Mouse (Mus musculus) kidney, adult 8-10 months (tissue): ENCODE results near the gene Pigc.

Experiments used
- DNase-seq, 2 experiments: peaks; one replicate each; pipeline ENCODE4 v3.0.0; 2022

Pigc gene

GRCm38 (mm10) chr1:161968589-161969407 lies at the start of gene Pigc:
Gene Pigc (plus strand): TSS chr1:161969186.
- DNase-seq: peak; percentile 95

DNA sequence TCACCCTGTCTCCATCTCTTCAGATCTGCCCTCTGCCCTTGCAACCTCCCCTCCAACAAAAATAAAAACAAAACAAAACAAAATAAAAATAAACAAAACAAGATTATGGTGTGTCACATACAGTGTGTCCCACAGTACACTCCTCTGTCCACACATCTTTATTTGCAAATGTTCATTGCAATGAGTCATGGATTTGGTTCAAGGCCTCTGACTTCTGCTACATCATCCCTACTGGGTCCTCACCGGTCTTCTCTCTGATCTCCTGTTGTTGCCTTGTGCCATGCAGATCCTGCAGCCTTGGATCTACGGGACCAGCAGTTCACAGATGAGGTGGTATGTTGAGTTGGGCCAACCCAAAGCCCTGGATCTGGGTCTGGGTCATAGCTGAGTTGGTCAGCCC lies 49.4 kb upstream of the Pigc start:
- DNase-seq: no peak

DNA sequence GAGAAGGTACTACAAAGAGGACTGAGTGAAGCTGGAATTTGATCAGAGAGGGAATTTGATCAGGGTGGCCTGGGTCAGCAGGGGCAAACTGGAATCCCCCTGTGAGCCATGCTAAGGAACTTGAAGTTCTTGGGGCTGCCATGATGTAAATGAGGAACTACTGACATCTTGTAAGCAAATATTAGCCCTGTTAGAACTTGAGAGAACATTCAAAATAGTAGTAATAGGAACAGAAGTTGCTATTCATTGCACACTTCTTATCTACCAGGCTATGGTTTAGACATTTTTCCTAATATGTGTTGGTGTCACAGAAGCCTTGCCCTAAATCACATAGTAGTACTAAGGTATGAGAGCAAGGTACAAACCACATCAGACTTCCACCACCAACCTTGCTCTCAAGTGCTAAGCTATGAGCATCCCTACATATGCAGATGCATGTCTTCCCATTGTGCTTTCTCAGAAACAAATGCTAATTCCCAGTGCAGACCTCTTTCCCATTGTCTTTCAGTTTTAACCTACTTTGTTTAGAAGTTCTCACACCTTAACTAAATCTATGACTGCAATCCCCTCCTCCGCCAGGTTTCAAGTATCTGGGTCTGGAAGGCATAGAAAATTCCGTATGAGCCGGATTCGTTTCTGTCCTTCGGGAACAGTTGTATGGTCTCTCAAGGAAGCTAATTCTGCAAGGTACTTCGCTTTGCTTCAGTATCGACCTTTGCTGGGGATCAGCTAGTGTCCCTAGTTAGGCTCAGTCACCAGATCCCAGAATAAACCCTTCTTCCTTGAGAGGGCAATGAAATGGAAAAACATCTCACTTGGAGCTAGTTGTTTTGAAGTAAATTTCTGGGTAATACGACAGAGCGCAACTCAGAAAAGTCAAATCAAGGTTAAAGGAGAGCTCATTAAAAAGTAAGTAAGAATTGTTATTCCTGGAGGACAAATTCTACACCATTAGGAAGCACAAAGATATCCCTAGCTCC lies 48.2 kb upstream of the Pigc start:
- no peak for DNase-seq

- DNase-seq: no peak
These were observed 47.1 kb upstream of the Pigc start for GRCm38 (mm10) chr1:161921928-161922327.

- no peak for DNase-seq
These were observed 44.7 kb upstream of the Pigc start for GRCm38 (mm10) chr1:161924321-161924720.

DNA sequence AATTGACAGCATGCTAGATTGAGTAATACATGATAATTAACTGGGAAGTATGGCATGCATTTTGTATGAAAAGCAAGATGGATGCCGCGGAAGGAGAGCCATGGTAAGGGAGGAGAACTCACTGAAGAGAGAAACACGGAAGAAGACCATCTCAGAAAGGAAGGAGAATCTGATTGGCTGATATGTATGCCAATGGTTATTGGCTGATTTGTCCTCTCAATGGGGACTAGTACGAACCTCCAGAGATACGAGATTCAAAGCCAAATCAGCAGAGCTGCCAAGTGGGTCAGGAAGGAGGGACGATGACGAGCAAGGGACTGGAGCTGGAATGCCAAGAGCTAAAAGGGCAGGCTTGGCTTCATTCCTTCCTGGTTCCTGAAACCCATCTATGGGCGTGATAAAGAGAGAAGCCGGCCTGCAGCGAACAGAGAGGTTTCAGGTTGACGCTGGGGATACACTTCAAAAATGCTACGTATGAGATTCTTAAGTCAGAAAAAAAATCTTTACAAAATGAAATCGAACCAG lies 43.6 kb upstream of the Pigc start:
- no peak for DNase-seq

DNA sequence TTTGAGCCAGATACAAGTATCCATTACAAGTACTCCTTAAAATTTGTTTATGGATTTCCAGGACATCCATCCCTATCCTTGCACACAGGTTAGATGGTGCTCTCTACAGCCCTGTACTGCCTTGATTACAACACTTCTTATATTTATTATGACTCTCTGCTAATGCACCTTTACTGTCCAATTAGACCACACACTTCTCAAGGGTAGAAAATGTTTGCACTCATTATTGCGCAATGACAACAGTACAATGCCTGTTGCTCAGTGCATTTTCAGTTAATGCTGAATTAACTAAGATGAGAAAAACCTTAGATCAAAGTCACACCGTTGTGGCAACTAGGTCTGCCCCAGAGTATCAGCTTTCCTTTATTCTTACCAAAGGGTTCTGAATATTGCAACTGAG lies 41.0 kb upstream of the Pigc start:
- DNase-seq: no peak

- no peak for DNase-seq
These were observed 37.7 kb upstream of the Pigc start for GRCm38 (mm10) chr1:161931313-161931712.

DNA sequence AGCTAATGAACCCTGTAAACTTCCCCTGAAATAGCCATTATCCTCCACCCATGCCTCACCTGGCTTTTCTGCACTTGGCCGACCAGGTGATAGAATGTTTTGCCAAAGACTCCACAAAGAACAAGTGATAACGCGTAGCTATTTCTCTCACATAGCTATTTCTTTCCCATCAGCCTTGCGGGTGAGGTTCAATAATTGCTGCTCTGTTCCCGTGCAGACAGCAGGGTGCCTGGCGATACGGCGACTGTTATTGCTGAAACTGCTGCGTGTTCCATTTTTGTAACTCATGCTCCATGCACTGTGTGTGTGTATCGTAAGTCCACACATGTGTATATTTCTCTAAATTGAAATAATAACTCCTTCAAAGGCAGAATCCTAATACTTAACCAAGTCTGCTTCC lies 37.2 kb upstream of the Pigc start:
- no peak for DNase-seq

GRCm38 (mm10) chr1:161932286-161932685 lies 36.7 kb upstream of the Pigc start:
- DNase-seq: no peak

DNA sequence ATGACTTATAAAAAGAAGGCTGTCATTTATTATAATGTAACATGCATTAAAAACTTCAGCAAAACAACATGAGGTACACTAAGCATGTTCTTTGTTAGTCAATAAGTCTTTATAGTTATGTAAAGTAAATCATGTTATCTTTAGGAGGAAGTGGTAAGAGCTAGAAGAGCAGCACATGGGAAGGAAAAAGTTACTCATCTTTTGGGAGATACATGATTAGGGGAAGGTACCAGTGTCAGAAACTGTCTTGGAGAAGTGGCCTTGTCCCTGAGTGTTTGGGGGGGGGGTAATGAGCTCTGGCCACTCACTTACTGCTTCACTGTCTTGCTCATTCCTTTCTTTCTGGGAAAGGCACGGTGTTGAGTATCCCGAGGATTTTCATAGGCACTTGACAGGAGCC lies 26.9 kb upstream of the Pigc start:
- no peak for DNase-seq

DNA sequence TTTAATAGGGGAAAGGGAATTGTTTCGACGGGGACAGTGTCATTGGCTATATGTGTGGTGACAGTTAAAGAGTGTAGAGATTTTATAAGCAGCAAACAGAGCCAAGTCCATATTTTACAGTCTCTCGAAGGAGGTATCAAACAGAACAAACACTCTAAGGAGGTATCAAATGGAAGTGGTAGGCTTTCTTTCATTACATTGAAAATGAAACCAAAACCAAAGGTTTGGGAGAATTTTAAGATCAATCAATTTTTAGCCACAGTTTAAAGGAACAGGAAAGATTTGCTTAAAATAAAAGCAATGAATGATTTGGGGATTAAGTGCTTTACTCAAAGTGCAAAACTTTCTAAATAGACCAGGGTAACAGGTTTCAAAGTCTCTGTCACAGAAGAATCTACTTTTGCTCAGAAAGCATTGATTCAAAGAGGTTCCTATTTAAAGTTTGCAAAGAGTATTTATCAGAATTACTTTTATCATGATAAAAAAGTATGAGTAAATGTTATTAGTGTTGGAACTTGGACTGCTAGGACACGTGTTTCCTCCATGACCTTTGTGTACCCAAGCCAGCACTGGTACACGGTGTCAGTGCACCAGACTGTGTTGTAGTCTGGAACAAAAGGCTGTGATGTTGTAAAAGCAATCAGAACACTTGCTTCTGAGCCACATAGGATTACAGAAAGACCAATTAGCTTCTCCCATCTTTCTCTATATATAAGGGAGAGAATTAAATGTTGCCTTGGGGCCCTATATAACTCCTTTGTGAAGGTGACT lies 17.8 kb upstream of the Pigc start:
- no peak for DNase-seq

- DNase-seq: no peak
These were observed 16.4 kb upstream of the Pigc start for GRCm38 (mm10) chr1:161952599-161952998.

DNA sequence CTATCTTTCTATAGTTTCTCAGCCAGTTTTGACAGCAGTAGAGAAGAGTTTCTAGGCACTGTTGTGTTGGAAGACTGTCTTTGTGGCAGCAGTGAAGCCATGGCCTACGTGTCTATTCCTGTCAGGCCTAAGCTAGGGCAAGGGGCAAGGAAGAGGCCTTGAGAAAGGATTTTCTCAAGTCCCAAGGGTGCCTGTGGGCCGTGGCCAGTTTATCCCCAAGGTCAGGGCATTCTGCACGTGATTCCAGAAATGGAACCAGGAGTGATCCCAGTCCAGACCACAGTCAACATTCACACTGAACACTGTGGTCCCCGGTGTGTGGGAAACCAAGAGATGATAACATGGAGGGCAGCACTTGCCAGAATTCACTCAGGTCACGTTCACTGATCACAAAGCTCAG lies 13.1 kb upstream of the Pigc start:
- DNase-seq: no peak

DNA sequence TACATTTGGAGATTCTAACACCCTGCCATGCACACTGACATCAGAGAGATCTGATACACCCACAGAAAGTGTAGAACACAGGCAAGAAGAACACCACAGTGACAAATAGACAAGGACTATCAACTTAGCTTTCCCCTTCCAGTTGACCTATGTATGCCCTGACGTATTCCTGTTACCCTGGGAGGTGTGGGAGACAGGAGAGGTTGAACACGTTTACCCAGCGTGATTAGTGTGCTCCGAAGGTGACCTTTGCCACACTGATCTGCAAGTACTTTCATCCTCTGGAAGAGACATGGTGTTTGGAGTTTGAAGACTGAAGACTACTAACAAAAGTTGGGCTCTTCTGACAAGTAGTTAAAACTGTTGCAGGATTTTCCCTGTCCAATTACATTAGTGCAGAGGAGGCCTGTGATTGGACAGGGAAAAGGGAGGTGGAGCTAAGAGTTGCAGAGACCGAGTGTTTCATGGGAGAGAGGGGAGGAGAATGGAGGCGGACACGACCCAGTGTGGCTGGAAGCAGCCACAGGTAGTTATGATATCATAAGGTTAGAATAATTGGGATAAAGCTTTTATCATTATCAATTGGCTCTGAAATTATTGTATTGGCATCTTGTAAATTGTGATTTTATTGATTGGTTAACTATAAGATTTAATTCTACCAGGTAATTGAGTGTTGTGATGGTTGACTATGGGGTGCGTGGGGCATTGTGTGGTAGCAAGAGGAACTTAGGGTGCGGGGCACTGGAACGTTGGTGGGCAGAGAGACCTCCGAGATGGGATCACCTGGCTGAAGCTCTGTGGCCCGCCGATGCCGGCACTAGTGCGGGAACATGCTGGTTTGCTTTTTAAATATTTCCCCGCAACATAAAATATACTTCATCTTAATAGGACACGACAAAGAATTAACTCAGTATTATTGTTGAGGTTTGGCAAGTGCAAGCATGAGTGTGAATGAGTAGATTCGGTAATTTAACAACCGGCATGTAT lies 10.7 kb upstream of the Pigc start:
- DNase-seq: no peak

DNA sequence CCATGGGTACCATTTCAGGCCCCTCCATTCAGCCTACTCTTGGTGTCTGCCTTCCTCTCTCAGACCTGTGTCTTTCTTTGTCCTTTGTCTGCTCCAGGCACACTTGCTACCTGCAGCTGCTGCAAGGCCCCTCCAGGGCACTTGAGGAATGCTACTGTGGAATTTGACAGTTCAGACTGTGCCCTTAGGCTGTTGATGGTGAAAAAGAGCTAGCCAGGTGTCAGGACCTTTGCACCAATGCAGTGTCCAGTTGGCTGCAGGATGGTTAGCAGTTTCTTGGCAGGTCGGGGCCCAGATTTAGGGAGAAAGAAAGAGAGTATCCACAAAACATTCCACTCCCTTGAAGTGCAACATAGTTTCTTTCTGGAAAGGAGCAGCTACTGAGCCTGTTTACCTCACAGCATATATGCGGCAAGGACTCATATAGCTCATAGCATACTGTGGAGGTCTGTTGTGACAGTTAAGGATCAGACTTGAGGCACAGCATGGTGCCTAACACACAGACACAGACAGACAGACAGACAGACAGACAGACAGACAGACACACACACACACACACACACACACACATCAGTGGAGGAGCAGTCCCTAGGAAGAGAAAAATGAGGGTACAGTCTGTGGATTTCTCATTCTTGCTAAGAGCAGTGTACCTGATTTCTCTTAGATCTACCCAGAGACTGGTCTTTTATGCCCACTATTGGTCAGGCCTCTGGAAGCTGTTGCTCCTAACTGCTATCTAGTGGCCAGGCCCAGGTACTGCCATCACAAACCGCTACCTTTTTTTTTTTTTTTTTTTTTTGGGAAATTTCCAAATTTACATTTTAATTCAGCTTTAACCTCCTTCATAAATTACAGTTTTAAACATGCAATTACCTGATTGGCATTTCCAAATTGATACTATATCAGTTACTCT lies 6.3 kb upstream of the Pigc start:
- DNase-seq: no peak

- no peak for DNase-seq
These were observed 1.1 kb upstream of the Pigc start for GRCm38 (mm10) chr1:161967936-161968335.

- DNase-seq: no peak
These were observed 1.9 kb downstream of the Pigc start for GRCm38 (mm10) chr1:161970874-161971273.

DNA sequence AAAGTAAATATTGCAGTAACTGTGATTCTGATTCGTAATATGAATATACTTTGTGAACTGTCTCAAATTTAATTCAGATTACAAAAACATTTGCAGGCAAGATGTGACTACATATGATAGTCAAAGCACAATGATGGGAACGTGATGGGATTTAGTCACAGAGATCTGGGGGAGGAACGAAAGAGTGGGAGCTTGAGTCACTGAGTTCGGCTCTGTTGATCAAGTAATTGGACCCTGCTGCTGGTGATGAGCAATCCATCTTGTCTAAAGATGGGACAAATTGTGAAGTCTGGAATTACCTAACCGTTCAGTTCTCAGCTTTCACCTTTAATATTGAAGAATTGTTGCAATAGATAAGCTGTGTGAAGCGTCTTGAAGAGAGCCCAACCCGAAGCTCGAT lies 3.2 kb downstream of the Pigc start:
- no peak for DNase-seq
